Mouse (Mus musculus) heart, postnatal 36 days (tissue): ENCODE results near the gene Gdf1. TPM values are rescaled to one million over a fixed set of nuclear protein-coding genes. Genes with fewer than 3 reads are reported as not detected.
A peak's percentile ranks its signal among the peaks of the same experiment; 100 is the strongest.

Source experiments
- DNase-seq, 2 experiments: peaks; one replicate each; pipeline ENCODE4 v3.0.0; 2021 to 2022
- intact Hi-C: fragments of 180-260 bp; cut with DNase I; formaldehyde crosslinking; loops from one replicate; pipeline ENCODE4 v1.15.1; 2025
- total RNA-seq, 2 experiments: library from RNA; stranded (reverse); gene quantifications; 2 replicates each; pipeline ENCODE4 v1.2.3; 2021

Gene Gdf1
- total RNA-seq, result not detected

- no peak for DNase-seq
- intact Hi-C loops, result no loop called here
Observed at GRCm38 (mm10) chr8:70329124-70329834, at the start of gene Gdf1. Gene Gdf1 (plus strand): TSS chr8:70329817.

- intact Hi-C loops, result no loop called here
- DNase-seq, result no peak
Observed at GRCm38 (mm10) chr8:70281001-70281400, 48.6 kb upstream of the Gdf1 start.

- intact Hi-C loops, result no loop called here
- peak; percentile 93 to 94 for DNase-seq
Observed at GRCm38 (mm10) chr8:70282603-70283135, 46.9 kb upstream of the Gdf1 start, which contains the start of gene Homer3. Gene Homer3 (plus strand): TSS chr8:70282827.

GRCm38 (mm10) chr8:70283136-70284077 lies 46.2 kb upstream of the Gdf1 start:
- intact Hi-C loops, result no loop called here
- DNase-seq, result peak in 1 of 2 experiments; percentile 50

- intact Hi-C loops, result no loop called here
- no peak for DNase-seq
Observed at GRCm38 (mm10) chr8:70284421-70284820, 45.2 kb upstream of the Gdf1 start.

- no peak for DNase-seq
- intact Hi-C loops, result no loop called here
Observed at GRCm38 (mm10) chr8:70285304-70285703, 44.3 kb upstream of the Gdf1 start.

GRCm38 (mm10) chr8:70286737-70287136 lies 42.9 kb upstream of the Gdf1 start:
- intact Hi-C loops, result no loop called here
- DNase-seq, result no peak

- intact Hi-C loops, result no loop called here
- DNase-seq, result no peak
Observed at GRCm38 (mm10) chr8:70293988-70294405, 35.6 kb upstream of the Gdf1 start.

GRCm38 (mm10) chr8:70300881-70301280 lies 28.7 kb upstream of the Gdf1 start:
- no peak for DNase-seq

GRCm38 (mm10) chr8:70302358-70302890 lies 27.2 kb upstream of the Gdf1 start, which contains the start of the genes Ddx49 and Cope:
Gene Ddx49 (minus strand): TSS chr8:70302489.
Gene Cope (plus strand): TSS chr8:70302518.
- DNase-seq, result peak; percentile 94 to 95
- intact Hi-C loops, result no loop called here

More at GRCm38 (mm10) chr8:70300881-70301280, 28.7 kb upstream of the Gdf1 start:
- intact Hi-C loops, result no loop called here

GRCm38 (mm10) chr8:70302901-70303300 lies 26.7 kb upstream of the Gdf1 start:
- DNase-seq, result no peak
- intact Hi-C loops, result no loop called here

GRCm38 (mm10) chr8:70309311-70309710 lies 20.3 kb upstream of the Gdf1 start:
- DNase-seq, result no peak
- intact Hi-C loops, result no loop called here

- intact Hi-C loops, result no loop called here
- DNase-seq, result no peak
Observed at GRCm38 (mm10) chr8:70313399-70313798, 16.2 kb upstream of the Gdf1 start.

GRCm38 (mm10) chr8:70315624-70316510 lies 13.8 kb upstream of the Gdf1 start, which contains the start of gene Cers1:
Gene Cers1 (plus strand): TSS chr8:70315775.
- peak; percentile 52 to 60 for DNase-seq
- intact Hi-C loops, result no loop called here

- intact Hi-C loops, result no loop called here
- no peak for DNase-seq
Observed at GRCm38 (mm10) chr8:70316511-70317504, 12.8 kb upstream of the Gdf1 start.

- intact Hi-C loops, result no loop called here
- DNase-seq, result no peak
Observed at GRCm38 (mm10) chr8:70317872-70318271, 11.7 kb upstream of the Gdf1 start.

- DNase-seq, result no peak
- intact Hi-C loops, result no loop called here
Observed at GRCm38 (mm10) chr8:70323716-70324115, 5.9 kb upstream of the Gdf1 start.

GRCm38 (mm10) chr8:70327512-70327911 lies 2.1 kb upstream of the Gdf1 start:
- intact Hi-C loops, result no loop called here
- no peak for DNase-seq
